Mouse (Mus musculus) kidney, postnatal 4 days (tissue): ENCODE data around the gene Ankrd10.
"Not testable (repeated sequence)": the region's sequence is repeated elsewhere in the genome, so short reads cannot be mapped to it uniquely, and the experiment has no call there.

Experiments used
- DNase-seq, 2 experiments: peaks; one replicate each; pipeline ENCODE4 v3.0.0; 2021; ENCODE audit warnings: mixed read lengths in 2 of 2

Ankrd10 gene

GRCm38 (mm10) chr8:11635611-11636081 is at the start of gene Ankrd10:
TSS of gene Ankrd10 (minus strand) at chr8:11635757.
- DNase-seq, result peak; percentile 97 to 98

GRCm38 (mm10) chr8:11684558-11684957 is 49.0 kb upstream of the Ankrd10 start:
- no peak for DNase-seq

- no peak for DNase-seq
Measured at GRCm38 (mm10) chr8:11668308-11668707, 32.8 kb upstream of the Ankrd10 start.

GRCm38 (mm10) chr8:11666023-11666716 is 30.6 kb upstream of the Ankrd10 start:
- DNase-seq, result not testable (repeated sequence)

GRCm38 (mm10) chr8:11661969-11662368 is 26.4 kb upstream of the Ankrd10 start:
- DNase-seq, result no peak

GRCm38 (mm10) chr8:11650021-11650420 is 14.5 kb upstream of the Ankrd10 start:
- DNase-seq, result no peak

GRCm38 (mm10) chr8:11643123-11643522 is 7.6 kb upstream of the Ankrd10 start:
- peak; percentile 12 to 28 for DNase-seq

GRCm38 (mm10) chr8:11640606-11641005 is 5.0 kb upstream of the Ankrd10 start:
- no peak for DNase-seq

GRCm38 (mm10) chr8:11637531-11637930 is 2.0 kb upstream of the Ankrd10 start:
- DNase-seq, result no peak

GRCm38 (mm10) chr8:11636324-11637057 is 934 bp upstream of the Ankrd10 start:
- peak; percentile 87 to 93 for DNase-seq

- DNase-seq, result peak; percentile 92 to 95
Measured at GRCm38 (mm10) chr8:11635012-11635577, 462 bp downstream of the Ankrd10 start.

GRCm38 (mm10) chr8:11634331-11635011 is 1.1 kb downstream of the Ankrd10 start:
- DNase-seq, result peak in 1 of 2 experiments; percentile 17

GRCm38 (mm10) chr8:11633414-11633813 is 2.1 kb downstream of the Ankrd10 start:
- DNase-seq, result peak; percentile 27 to 50

- peak; percentile 70 to 77 for DNase-seq
Measured at GRCm38 (mm10) chr8:11632406-11632805, 3.2 kb downstream of the Ankrd10 start.

GRCm38 (mm10) chr8:11629206-11629605 is 6.4 kb downstream of the Ankrd10 start:
- no peak for DNase-seq

GRCm38 (mm10) chr8:11628506-11629132 is 6.9 kb downstream of the Ankrd10 start:
- no peak for DNase-seq

GRCm38 (mm10) chr8:11627717-11628116 is 7.8 kb downstream of the Ankrd10 start:
- DNase-seq, result no peak

GRCm38 (mm10) chr8:11625084-11625483 is 10.5 kb downstream of the Ankrd10 start:
- no peak for DNase-seq

- no peak for DNase-seq
Measured at GRCm38 (mm10) chr8:11619091-11619490, 16.5 kb downstream of the Ankrd10 start.

GRCm38 (mm10) chr8:11618063-11618462 is 17.5 kb downstream of the Ankrd10 start:
- DNase-seq, result no peak

- peak; percentile 75 to 76 for DNase-seq
Measured at GRCm38 (mm10) chr8:11616294-11616693, 19.3 kb downstream of the Ankrd10 start.

- no peak for DNase-seq
Measured at GRCm38 (mm10) chr8:11614126-11614835, 21.3 kb downstream of the Ankrd10 start.
